Comparison of ENCODE assay signal across 13 mouse cellular contexts in genomic region chr11:76497066-76497768, GRCm38 (mm10).
DNase-seq lines count a peak whose midpoint lies in the region; ATAC-seq and TF ChIP-seq lines count a peak whose summit lies in the region.
"Had no signal": no experiment of that assay in that cellular context is flagged by ENCODE, and none has a peak within 500 bp of the region (broad histone marks: within the 10 kb centered on the region; RNA-seq: fewer than 3 reads in every experiment).

No protein-coding gene starts in this region.

- no peaks in the 10 kb centered on the region for H3K36me3 ChIP-seq in heart, embryonic 16.5 days (ENCODE audit: control insufficient read depth, insufficient read depth)
- no peaks in the 10 kb centered on the region for H3K36me3 ChIP-seq in small intestine, adult 2 months (ENCODE audit: control insufficient read depth, insufficient read depth, low read length)
- no peaks in the 10 kb centered on the region for H3K36me3 ChIP-seq in forebrain, embryonic 15.5 days

- H3K9me3 ChIP-seq in heart, embryonic 16.5 days (replicated peaks; ENCODE audit: control insufficient read depth, low read length): no peaks in the 10 kb centered on the region
- no peaks in the 10 kb centered on the region for H3K9me3 ChIP-seq in forebrain, embryonic 15.5 days
- H3K9me3 ChIP-seq: hindbrain, embryonic 10.5 days had no signal

- H3K27ac ChIP-seq in gastrocnemius, adult 2 months: peak overlapping the region; percentile 94
- peak overlapping the region; percentile 50 for H3K27ac ChIP-seq in left cerebral cortex, adult 2 months
- H3K27ac ChIP-seq in heart, embryonic 16.5 days (ENCODE audit: low read length): peak overlapping the region; percentile 97
- H3K27ac ChIP-seq in small intestine, adult 2 months (ENCODE audit: insufficient read depth, low read depth, low read length): peak overlapping the region; percentile 36; the same call in 1 of the 2 replicates
- no peak overlapping the region for H3K27ac ChIP-seq in forebrain, embryonic 15.5 days (replicated peaks)
- H3K27ac ChIP-seq: hindbrain, embryonic 10.5 days had no signal

- no peak for TF ChIP-seq CTCF in gastrocnemius, adult 2 months (IDR thresholded peaks at IDR 0.05)
- TF ChIP-seq CTCF in left cerebral cortex, adult 2 months (IDR thresholded peaks at IDR 0.05): no peak
- TF ChIP-seq CTCF in small intestine, adult 2 months (IDR thresholded peaks at IDR 0.05; ENCODE audit: extremely low read depth, insufficient read length, insufficient replicate concordance, low read depth, low read length): no peak

- peaks cover 56% of the 10 kb centered on the region for H3K4me1 ChIP-seq in heart, embryonic 16.5 days (ENCODE audit: control insufficient read depth, insufficient read depth, low read length)
- peaks cover 22% of the 10 kb centered on the region for H3K4me1 ChIP-seq in small intestine, adult 2 months (ENCODE audit: control insufficient read depth, insufficient read depth, insufficient read length, low read length)
- peaks cover 33% of the 10 kb centered on the region for H3K4me1 ChIP-seq in forebrain, embryonic 15.5 days

- H3K4me3 ChIP-seq in gastrocnemius, adult 2 months: no peak overlapping the region
- no peak overlapping the region for H3K4me3 ChIP-seq in left cerebral cortex, adult 2 months
- H3K4me3 ChIP-seq in heart, embryonic 16.5 days (ENCODE audit: low read length): no peak overlapping the region
- H3K4me3 ChIP-seq in small intestine, adult 2 months (ENCODE audit: low read depth, low read length): no peak overlapping the region
- no peak overlapping the region for H3K4me3 ChIP-seq in forebrain, embryonic 15.5 days
- H3K4me3 ChIP-seq: hindbrain, embryonic 10.5 days had no signal

- no peak for ATAC-seq in heart, embryonic 16.5 days (replicated peaks; ENCODE audit: extremely low read depth, insufficient read depth, low FRiP score)
- ATAC-seq in forebrain, embryonic 15.5 days (replicated peaks): no peak

- peak overlapping the region; percentile 38; the same call in 1 of the 2 replicates for H3K9ac ChIP-seq in heart, embryonic 16.5 days (ENCODE audit: low read length)
- no peak overlapping the region for H3K9ac ChIP-seq in forebrain, embryonic 15.5 days (replicated peaks)

- no peaks in the 10 kb centered on the region for H3K27me3 ChIP-seq in heart, embryonic 16.5 days (ENCODE audit: control insufficient read depth, insufficient read depth, low read length)
- H3K27me3 ChIP-seq in small intestine, adult 2 months (ENCODE audit: control insufficient read depth, insufficient read depth, low read length): no peaks in the 10 kb centered on the region
- H3K27me3 ChIP-seq in forebrain, embryonic 15.5 days: no peaks in the 10 kb centered on the region

- TF ChIP-seq POLR2A in small intestine, adult 2 months (IDR thresholded peaks at IDR 0.05; ENCODE audit: low read depth, low read length): no peak

- WGBS in heart, embryonic 16.5 days: 52% methylated on average over 9 of the region's 9 CpGs
- WGBS in small intestine, adult 2 months: 76% methylated on average over 9 of the region's 9 CpGs
- WGBS in forebrain, embryonic 15.5 days: 67% methylated on average over 9 of the region's 9 CpGs

- no peak for DNase-seq in gastrocnemius, adult 2 months
- DNase-seq in gastrocnemius, postnatal 10 days: no peak
- DNase-seq in left cerebral cortex, adult 2 months (ENCODE audit: extremely low spot score in 1 of 2, low spot score in 2 of 2): no peak
- DNase-seq in left cerebral cortex, postnatal 4 days: no peak
- DNase-seq in right cerebral cortex, postnatal 36 days (ENCODE audit: low spot score in 2 of 2): no peak
- DNase-seq: adrenal gland, postnatal 25 days; cerebellum, adult 11 months; kidney, adult 18-20 months; kidney, postnatal 4 days had no signal

- intact Hi-C loops in gastrocnemius, adult 2 months (cut with DNase I): loop anchor here (2.0 kb wide), 1 partner anchor 40 kb away; no protein-coding TSS in a partner anchor
- intact Hi-C loops in left cerebral cortex, adult 2 months (cut with DNase I): no loop called here
- intact Hi-C loops in left cerebral cortex, postnatal 4 days (cut with DNase I): loop anchor here (5.0 kb wide), 1 partner anchor 35 kb away; no protein-coding TSS in a partner anchor

- peak overlapping the region; percentile 18 for H3K4me2 ChIP-seq in heart, embryonic 16.5 days (ENCODE audit: low read depth, low read length)
- no peak overlapping the region for H3K4me2 ChIP-seq in forebrain, embryonic 15.5 days (replicated peaks)
